Mouse (Mus musculus): ENCODE measurements around the gene Sfxn2.

DNA sequence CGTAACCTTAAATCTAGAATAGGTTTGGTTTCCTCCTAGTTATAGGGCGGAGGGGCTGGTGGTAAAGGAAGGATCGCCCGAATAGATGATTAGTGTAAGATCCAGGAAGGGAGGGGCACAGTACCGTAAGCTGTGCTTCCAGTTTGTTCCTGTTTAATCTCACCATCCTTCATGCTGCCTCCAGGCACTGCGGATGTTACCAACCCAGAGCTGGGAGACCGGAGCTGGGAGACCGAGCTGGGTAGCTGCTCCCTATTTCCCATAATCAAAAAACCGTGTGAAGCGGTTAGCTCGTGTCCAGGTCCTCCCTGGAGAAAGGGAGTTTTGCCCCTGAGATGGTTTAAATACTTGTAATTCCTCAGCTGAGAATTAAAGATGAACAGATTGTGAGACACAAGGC lies 43.2 kb downstream of the Sfxn2 start:
- TF ChIP-seq POLR2A (IDR thresholded peaks at IDR 0.05; ENCODE audit: insufficient read depth, low read length) (no peak), CTCF (IDR thresholded peaks at IDR 0.05; ENCODE audit: low read depth, low read length) (no peak)

Measured in ES-Bruce4 (cell line).